Mouse (Mus musculus) spleen, adult 2 months (tissue): Measurements from ENCODE around the gene Tox3. TPM values are rescaled to one million over a fixed set of nuclear protein-coding genes. Genes with fewer than 3 reads are reported as not detected.

ENCODE experiments used
- DNase-seq, 2 experiments: peaks; one replicate each; pipeline versions ENCODE4 v3.0.0 to v3.0.0-alpha.2; 2012 to 2021; ENCODE audit warnings: low spot score in 2 of 2, low read depth in 1 of 2
- H3K27ac ChIP-seq: fragments of 200-500 bp; 2 replicates; pipeline ENCODE4 v1.5.1; 2012; ENCODE audit warnings: low read length, inconsistent platforms; ENCODE audit not compliant: insufficient read depth
- H3K27me3 ChIP-seq: fragments of 200-500 bp; 2 replicates; pipeline ENCODE4 v1.6.1; 2012; ENCODE audit warnings: mild to moderate bottlenecking, moderate library complexity, low read length, inconsistent platforms; ENCODE audit not compliant: control insufficient read depth, insufficient read depth
- H3K36me3 ChIP-seq: fragments of 200-500 bp; 2 replicates; pipeline ENCODE4 v1.6.1; 2012; ENCODE audit warnings: mild to moderate bottlenecking, low read length, inconsistent platforms; ENCODE audit not compliant: control insufficient read depth, insufficient read depth
- H3K4me1 ChIP-seq: fragments of 200-500 bp; 2 replicates; pipeline ENCODE4 v1.6.1; 2011; ENCODE audit warnings: inconsistent platforms; ENCODE audit not compliant: control insufficient read depth, insufficient read depth, insufficient read length
- H3K4me3 ChIP-seq: fragments of 200-500 bp; 2 replicates; pipeline ENCODE4 v1.5.1; 2011; ENCODE audit warnings: mild to moderate bottlenecking, inconsistent platforms; ENCODE audit not compliant: insufficient read depth, insufficient read length; ENCODE audit errors: extremely low read depth
- CTCF ChIP-seq: fragments of 200-500 bp; IDR thresholded peaks from 2 replicates; pipeline ENCODE4 v1.5.1; 2011; ENCODE audit warnings: mild to moderate bottlenecking, inconsistent platforms; ENCODE audit not compliant: insufficient read depth, insufficient read length, insufficient replicate concordance; ENCODE audit errors: extremely low read depth
- POLR2A ChIP-seq: fragments of 200-500 bp; IDR thresholded peaks from 2 replicates; pipeline ENCODE4 v1.6.1; 2011; ENCODE audit warnings: low read depth, low read length, inconsistent platforms
- WGBS: fragments of 180-500 bp; shearing (Covaris S2); methylation state at CpG from one replicate; pipeline ENCODE4 v1.1.7; 2018; 5-methylcytosine and 5-hydroxymethylcytosine counted together
- polyA plus RNA-seq: library from polyadenylated mRNA; depleted of rRNA; stranded (reverse); fragments of >200 nt; gene quantifications from 2 replicates; pipeline ENCODE4 v1.2.3, GENCODE M21; 2012

Tox3 gene
- polyA plus RNA-seq, 1 experiment: 0.08 TPM

DNA sequence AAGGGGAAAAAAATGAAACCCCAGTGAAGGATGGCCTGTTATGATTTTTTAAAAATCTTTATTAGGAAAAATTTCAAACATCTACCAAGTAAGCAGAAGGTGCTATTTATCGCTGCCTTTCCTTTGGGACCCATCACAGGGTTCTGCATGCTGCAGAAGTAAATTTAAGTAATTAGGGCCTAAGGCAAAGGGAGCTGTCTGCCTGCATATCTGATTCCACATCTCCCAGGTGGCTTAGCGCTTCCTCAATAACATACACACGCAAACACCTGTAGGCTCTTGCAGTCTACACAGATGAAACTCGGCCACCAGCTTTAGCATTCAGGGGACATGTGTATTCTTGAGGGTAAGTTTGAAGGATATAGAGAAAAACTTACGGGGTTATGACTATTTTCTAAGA is 104.2 kb downstream of the Tox3 start:
- no peaks in the 10 kb centered on the region for H3K27me3 ChIP-seq
- H3K4me1 ChIP-seq: no peaks in the 10 kb centered on the region
- 90% methylated on average over 5 of the region's 5 CpGs for WGBS
- no peak overlapping the region for H3K4me3 ChIP-seq
- TF ChIP-seq CTCF: no peak
- TF ChIP-seq POLR2A: no peak
- no peaks in the 10 kb centered on the region for H3K36me3 ChIP-seq
- no peak overlapping the region for H3K27ac ChIP-seq
- DNase-seq: no peak

GRCm38 (mm10) chr8:90242351-90242750 is 105.8 kb downstream of the Tox3 start:
- no peaks in the 10 kb centered on the region for H3K36me3 ChIP-seq
- no peak overlapping the region for H3K4me3 ChIP-seq
- no peak for DNase-seq
- 78% methylated on average over 2 of the region's 2 CpGs for WGBS
- no peaks in the 10 kb centered on the region for H3K4me1 ChIP-seq
- no peak overlapping the region for H3K27ac ChIP-seq
- H3K27me3 ChIP-seq: no peaks in the 10 kb centered on the region
- no peak for TF ChIP-seq CTCF
- no peak for TF ChIP-seq POLR2A

- Histone ChIP-seq H3K27me3 (no peaks in the 10 kb centered on the region), H3K4me1 (no peaks in the 10 kb centered on the region), H3K27ac (no peak overlapping the region), H3K36me3 (no peaks in the 10 kb centered on the region), H3K4me3 (no peak overlapping the region)
- WGBS: 81% methylated on average over 4 of the region's 4 CpGs
- DNase-seq: no peak
- TF ChIP-seq CTCF (no peak), POLR2A (no peak)
These were observed 106.7 kb downstream of the Tox3 start for GRCm38 (mm10) chr8:90241461-90241860.

- no peaks in the 10 kb centered on the region for H3K36me3 ChIP-seq
- WGBS: 80% methylated on average over 8 of the region's 8 CpGs
- no peaks in the 10 kb centered on the region for H3K4me1 ChIP-seq
- DNase-seq: no peak
- no peak overlapping the region for H3K27ac ChIP-seq
- no peak overlapping the region for H3K4me3 ChIP-seq
- H3K27me3 ChIP-seq: no peaks in the 10 kb centered on the region
- TF ChIP-seq POLR2A (no peak), CTCF (no peak)
These were observed 115.6 kb downstream of the Tox3 start for GRCm38 (mm10) chr8:90232501-90232900.

DNA sequence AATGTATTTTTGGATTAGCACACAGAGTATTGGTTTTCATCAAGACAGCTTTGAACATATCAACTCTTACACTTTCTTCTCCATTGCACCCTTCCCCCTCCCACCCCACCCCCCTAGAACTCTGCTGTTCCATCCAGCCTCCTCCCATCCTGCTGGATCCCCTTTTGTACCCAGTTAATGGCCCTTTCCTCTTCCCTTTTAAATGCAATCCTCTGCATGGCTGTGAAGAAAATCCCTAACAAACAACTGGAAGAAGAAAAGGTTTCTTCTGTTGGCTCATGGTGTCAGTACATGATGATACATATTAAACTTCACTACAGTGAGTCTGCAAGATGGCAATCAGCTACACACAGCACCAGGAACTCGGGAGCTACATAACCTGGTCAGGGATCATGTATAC is 124.0 kb downstream of the Tox3 start:
- 60% methylated on average over 1 of the region's 1 CpGs for WGBS
- TF ChIP-seq CTCF (no peak), POLR2A (no peak)
- no peaks in the 10 kb centered on the region for H3K27me3 ChIP-seq
- no peak for DNase-seq
- no peaks in the 10 kb centered on the region for H3K36me3 ChIP-seq
- H3K27ac ChIP-seq: no peak overlapping the region
- H3K4me3 ChIP-seq: no peak overlapping the region
- H3K4me1 ChIP-seq: no peaks in the 10 kb centered on the region

DNA sequence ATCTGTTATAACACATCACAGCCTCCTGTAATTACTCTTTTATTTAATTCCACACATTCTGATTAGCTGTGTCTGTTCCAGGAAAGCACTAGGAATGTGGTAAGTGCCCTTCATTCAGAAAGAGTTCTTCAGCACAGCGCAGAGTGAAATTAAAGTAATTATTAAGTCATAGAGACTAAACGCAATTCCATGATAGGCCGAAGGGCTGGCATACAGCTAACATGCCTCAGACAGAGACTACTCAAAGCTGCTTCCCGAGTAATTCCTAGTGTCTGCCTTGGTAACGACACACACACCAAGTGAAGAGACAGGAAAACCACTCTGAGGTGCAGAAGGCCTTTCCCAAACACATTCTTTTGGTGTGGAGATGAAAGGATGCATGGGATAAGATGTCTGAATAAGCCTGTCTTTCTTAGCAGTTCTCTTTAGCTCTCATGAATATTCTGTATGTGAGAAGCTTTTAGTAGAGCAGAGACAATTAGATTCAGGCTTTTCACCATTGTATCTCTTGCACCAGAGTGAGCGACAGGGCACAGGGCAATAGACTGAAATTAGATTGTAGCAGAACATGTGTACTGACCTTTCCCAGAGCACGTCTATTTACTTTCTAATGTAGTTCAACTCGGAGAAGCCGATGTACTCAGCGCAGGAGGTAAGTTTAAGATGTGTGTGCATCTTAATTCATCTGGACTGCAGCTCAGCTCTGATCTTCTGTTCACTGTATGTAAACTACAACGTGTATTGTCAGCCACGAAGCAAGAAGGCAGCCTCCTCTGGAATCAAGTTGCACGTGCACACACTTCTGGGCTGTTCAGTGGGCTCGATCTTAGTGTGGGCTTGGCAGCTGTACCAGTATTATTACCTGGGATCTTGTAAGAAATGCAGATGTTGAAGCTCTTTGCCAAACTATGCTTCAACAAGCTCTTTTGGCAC is 138.8 kb downstream of the Tox3 start:
- no peak for TF ChIP-seq CTCF
- no peak for TF ChIP-seq POLR2A
- Histone ChIP-seq H3K27me3 (no peaks in the 10 kb centered on the region), H3K4me3 (no peak overlapping the region), H3K4me1 (no peaks in the 10 kb centered on the region), H3K36me3 (no peaks in the 10 kb centered on the region), H3K27ac (no peak overlapping the region)
- DNase-seq: no peak
- WGBS: 82% methylated on average over 14 of the region's 14 CpGs
